Mouse (Mus musculus): Measurements from ENCODE around the gene Gjc2. TPM values are rescaled to one million over a fixed set of nuclear protein-coding genes. Genes with fewer than 3 reads are reported as not detected.
A peak's percentile ranks its signal among the peaks of the same experiment; 100 is the strongest.

Gjc2 gene
- total RNA-seq, 2 experiments from 2014 or later, result 0.27 to 0.62 TPM

DNA sequence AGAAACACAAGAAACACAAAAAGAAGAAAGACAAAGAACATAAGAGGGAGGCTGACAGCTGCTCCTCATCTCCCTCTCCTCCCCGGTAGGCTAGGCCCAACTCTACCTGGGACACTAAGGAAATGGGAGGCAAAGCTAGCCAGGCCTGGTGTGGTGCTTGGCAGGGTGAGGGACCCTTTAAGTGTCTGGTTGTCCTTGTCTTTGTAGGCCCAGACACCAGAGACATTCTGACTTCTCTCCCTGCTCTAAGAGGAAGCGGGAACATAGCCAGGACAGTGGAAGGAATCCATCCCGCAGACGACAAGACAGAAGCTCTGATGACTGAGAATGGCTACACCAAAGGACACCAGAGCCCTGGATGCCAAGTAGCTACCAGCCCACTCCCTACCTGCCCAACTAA is 27.0 kb upstream of the Gjc2 start:
- intact Hi-C loops (cut with DNase I; ENCODE audit: low total_unique reads), result no loop called here
- DNase-seq, result no peak

DNA sequence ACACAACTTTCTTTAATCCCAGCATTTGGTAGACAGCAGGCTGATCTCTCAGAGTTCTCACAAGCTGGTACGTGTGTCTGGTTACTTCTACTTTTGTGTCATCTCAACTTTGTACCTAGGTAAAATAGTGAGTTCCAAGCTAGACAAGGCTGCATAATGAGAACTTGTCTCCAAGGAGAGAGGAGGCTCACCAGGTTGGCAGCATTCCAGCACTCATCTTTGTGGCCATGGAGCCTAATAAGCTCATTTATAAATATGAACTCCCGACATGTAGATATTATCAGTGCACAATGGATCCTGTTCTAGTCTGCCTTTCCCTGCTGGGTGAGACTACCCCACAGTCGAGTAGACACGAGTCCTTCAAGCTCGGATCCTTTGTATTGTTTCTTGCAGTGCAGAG is 26.6 kb upstream of the Gjc2 start:
- intact Hi-C loops (cut with DNase I; ENCODE audit: low total_unique reads), result no loop called here

GRCm38 (mm10) chr11:59209003-59209441 is 26.0 kb upstream of the Gjc2 start:
- intact Hi-C loops (cut with DNase I; ENCODE audit: low total_unique reads), result no loop called here
- DNase-seq, result peak; percentile 57

More for the DNA sequence above, 26.6 kb upstream of the Gjc2 start:
- DNase-seq, result no peak

GRCm38 (mm10) chr11:59208153-59208831 is 25.3 kb upstream of the Gjc2 start, which contains the start of gene 2310033P09Rik:
Gene 2310033P09Rik, plus strand, starts transcription at chr11:59208321.
- DNase-seq, result peak; percentile 91
- intact Hi-C loops (cut with DNase I; ENCODE audit: low total_unique reads), result no loop called here

GRCm38 (mm10) chr11:59202081-59202995 is 19.3 kb upstream of the Gjc2 start, which contains the start of gene Mrpl55:
Gene Mrpl55, plus strand, starts transcription at chr11:59202486.
- intact Hi-C loops (cut with DNase I; ENCODE audit: low total_unique reads), result no loop called here
- DNase-seq, result peak; percentile 97

DNA sequence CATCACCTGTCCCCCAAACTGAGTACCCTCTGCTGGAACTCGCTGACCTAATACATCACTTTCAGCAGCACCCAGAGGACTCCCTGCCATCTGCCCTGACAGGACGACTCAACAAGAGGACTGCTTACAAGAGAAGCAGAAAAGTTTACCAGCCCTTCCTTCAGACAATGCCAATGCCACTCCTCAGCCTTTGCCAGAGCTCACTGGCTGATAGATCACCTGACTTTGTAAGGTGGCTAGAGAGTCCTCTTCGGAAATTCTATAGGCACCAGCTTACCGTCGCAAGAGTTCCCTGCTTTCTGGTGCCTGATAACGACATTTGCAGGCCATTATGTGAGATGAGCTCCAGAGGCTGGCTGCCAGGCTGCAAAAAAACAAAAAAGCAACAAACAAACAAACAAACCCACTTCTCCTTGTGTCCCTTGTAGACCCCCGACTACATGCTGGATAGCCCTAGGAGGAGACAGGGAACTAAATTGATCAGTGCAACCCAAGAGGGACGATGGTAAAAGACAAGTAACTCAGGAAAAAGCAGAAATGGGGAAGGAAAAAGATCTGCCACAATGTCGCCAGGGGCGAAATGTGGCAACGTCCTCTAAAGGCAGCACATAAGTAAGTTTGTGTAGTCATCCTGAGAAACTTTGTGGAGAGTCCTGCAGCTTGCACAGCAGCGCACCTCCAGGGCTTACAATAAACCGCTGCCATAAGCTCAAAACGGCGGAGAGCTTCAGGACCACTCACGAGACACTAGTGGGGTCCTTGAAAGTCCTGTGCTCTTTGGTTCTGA is 18.4 kb upstream of the Gjc2 start:
- intact Hi-C loops (cut with DNase I; ENCODE audit: low total_unique reads), result no loop called here
- no peak for DNase-seq

- DNase-seq, result no peak
- intact Hi-C loops (cut with DNase I; ENCODE audit: low total_unique reads), result no loop called here
These were observed 13.2 kb upstream of the Gjc2 start for GRCm38 (mm10) chr11:59196230-59196629.

DNA sequence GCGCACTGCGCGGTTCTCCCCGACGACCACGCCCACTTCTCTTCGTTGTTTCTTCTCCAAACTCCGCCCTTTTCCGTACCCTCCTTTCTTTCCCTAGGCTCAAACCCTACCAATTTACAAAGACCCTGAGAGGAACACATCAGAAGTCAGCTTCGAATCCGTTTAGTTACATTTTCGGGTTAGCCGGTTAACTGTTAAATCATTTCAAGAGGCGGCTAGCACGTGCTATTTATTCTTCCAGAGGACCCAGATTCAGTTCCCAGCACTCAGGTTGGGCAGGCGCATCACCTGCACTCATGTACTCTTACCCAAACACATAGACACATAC is 9.0 kb upstream of the Gjc2 start, which contains the start of gene Guk1:
TSS of gene Guk1 (minus strand) at position 154 of the 328 bp plus-strand sequence.
- DNase-seq, result no peak
- intact Hi-C loops (cut with DNase I; ENCODE audit: low total_unique reads), result no loop called here

- intact Hi-C loops (cut with DNase I; ENCODE audit: low total_unique reads), result no loop called here
- peak; percentile 88 for DNase-seq
These were observed 8.4 kb upstream of the Gjc2 start for GRCm38 (mm10) chr11:59191231-59192058.

DNA sequence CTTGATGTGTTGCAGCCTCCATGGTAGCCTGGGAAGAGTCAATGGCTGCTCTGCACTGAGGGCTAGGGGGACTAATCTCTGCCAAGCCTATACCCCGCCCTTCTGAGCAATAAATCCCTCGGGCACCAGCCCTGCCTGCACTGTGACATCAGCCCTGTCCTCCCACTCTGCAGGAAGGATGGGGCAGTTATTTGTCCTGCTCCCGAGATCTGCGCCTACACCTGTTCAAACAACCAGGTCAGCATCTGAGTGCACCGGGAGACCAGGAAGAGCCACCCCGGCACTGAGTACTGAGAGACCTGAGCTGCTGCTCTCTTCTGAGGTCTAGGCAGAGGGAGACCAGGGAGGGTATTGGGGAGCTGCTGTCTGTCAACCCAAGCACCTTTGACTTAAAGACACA is 4.7 kb upstream of the Gjc2 start:
- DNase-seq, result no peak
- intact Hi-C loops (cut with DNase I; ENCODE audit: low total_unique reads), result no loop called here

GRCm38 (mm10) chr11:59185490-59185889 is 2.5 kb upstream of the Gjc2 start:
- DNase-seq, result no peak
- intact Hi-C loops (cut with DNase I; ENCODE audit: low total_unique reads), result no loop called here

GRCm38 (mm10) chr11:59183821-59184220 is 808 bp upstream of the Gjc2 start:
- peak; percentile 65 for DNase-seq
- intact Hi-C loops (cut with DNase I; ENCODE audit: low total_unique reads), result no loop called here

- intact Hi-C loops (cut with DNase I; ENCODE audit: low total_unique reads), result no loop called here
- no peak for DNase-seq
These were observed 6.1 kb downstream of the Gjc2 start for GRCm38 (mm10) chr11:59176921-59177320.

DNA sequence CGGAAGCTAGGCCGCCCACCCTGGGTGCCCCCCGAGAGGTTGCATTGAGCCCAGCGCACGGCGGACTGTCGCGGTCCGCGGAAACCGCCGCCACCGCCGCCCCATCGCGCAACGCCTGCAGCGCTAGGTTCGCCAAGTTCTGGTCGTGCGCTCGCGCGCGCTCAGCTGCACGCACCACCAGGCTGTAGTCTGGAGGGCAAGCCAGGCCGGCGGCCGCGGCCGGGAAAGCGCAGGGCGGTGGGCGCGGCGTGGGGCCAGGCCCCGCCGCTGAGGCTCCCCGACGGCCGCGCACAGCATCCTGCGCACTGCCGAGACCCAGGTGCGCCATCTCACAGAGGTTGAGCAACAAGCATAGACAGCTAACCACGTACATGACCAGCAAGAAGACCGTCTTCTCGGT is 6.5 kb downstream of the Gjc2 start:
- intact Hi-C loops (cut with DNase I; ENCODE audit: low total_unique reads), result no loop called here
- DNase-seq, result no peak

GRCm38 (mm10) chr11:59174189-59174838 is 8.7 kb downstream of the Gjc2 start:
- intact Hi-C loops (cut with DNase I; ENCODE audit: low total_unique reads), result no loop called here
- DNase-seq, result no peak

- no peak for DNase-seq
- intact Hi-C loops (cut with DNase I; ENCODE audit: low total_unique reads), result no loop called here
These were observed 12.5 kb downstream of the Gjc2 start for GRCm38 (mm10) chr11:59170549-59170948.

GRCm38 (mm10) chr11:59169807-59170206 is 13.2 kb downstream of the Gjc2 start:
- no peak for DNase-seq
- intact Hi-C loops (cut with DNase I; ENCODE audit: low total_unique reads), result no loop called here

GRCm38 (mm10) chr11:59165616-59166241 is 17.3 kb downstream of the Gjc2 start:
- intact Hi-C loops (cut with DNase I; ENCODE audit: low total_unique reads), result no loop called here
- no peak for DNase-seq

Measured in gastrocnemius, postnatal 14 days (tissue).